Mouse (Mus musculus): ENCODE data around the gene Rnf114.

Gene Rnf114

DNA sequence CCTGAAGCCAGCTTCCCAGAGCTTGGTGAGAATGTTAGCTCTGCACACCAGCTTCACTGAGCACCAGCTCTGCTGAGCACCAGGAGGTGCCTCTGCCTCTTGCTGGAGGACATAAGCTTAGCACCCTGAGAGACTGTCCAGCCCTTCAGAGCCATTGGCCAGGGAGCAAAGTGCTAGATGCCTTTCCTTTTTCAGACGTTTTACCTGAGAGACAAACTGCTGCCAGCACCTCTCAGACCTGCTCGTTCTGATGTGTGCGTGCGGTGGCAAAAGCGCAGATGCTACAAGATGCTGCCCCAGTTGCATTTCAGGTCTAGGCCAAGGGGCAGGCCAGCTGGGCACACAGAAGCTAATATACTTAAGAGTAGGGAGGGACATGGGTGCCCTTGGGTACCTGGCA, 16.8 kb upstream of the Rnf114 start:
- no peak for DNase-seq (ENCODE audit: low spot score)

GRCm38 (mm10) chr2:167476200-167476688, 16.2 kb upstream of the Rnf114 start:
- DNase-seq (ENCODE audit: low spot score) = peak; percentile 82

DNA sequence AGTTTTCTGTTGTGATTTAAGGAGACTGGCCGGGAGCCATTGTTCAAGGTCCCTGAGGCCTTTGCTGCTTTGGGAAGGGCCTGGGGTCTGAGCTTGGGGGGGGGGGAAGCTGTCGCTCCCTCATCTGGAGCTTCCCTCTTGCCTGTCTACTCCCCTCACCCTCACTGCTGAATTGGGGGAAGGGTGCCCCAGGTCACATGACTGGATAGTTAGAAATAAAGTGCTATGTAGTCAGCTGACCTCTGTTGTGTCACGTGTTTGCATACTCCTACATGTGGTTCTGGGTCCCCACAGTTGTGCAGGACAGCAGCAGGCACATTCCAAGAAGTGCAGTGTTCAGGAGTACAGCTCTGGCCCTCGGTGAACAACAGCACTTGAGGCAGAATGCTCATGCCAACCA, 15.7 kb upstream of the Rnf114 start:
- DNase-seq (ENCODE audit: low spot score) = no peak

DNA sequence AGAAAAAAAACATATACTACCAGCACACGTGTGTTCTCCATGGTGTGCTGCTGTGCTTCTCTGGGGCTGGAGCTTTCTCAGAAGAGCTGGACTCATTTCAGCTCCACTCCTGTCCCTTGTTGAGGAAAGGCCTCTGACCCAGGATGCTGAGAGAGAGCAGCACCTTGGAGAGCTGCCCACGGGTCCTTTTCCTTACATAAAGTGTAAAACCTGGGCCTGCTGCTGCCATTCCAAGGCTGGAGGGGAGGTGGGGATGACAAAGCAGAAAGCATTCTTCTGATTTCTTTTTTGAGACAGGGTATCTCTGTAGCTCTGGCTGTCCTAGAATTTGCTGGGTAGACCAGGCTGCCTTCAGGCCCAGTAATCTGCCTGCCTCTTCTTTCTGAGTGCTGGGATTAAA, 14.3 kb upstream of the Rnf114 start:
- DNase-seq (ENCODE audit: low spot score) = no peak

GRCm38 (mm10) chr2:167479501-167479900, 12.9 kb upstream of the Rnf114 start:
- DNase-seq (ENCODE audit: low spot score) = no peak

- DNase-seq (ENCODE audit: low spot score) = no peak
Observed at GRCm38 (mm10) chr2:167482681-167483080, 9.8 kb upstream of the Rnf114 start.

DNA sequence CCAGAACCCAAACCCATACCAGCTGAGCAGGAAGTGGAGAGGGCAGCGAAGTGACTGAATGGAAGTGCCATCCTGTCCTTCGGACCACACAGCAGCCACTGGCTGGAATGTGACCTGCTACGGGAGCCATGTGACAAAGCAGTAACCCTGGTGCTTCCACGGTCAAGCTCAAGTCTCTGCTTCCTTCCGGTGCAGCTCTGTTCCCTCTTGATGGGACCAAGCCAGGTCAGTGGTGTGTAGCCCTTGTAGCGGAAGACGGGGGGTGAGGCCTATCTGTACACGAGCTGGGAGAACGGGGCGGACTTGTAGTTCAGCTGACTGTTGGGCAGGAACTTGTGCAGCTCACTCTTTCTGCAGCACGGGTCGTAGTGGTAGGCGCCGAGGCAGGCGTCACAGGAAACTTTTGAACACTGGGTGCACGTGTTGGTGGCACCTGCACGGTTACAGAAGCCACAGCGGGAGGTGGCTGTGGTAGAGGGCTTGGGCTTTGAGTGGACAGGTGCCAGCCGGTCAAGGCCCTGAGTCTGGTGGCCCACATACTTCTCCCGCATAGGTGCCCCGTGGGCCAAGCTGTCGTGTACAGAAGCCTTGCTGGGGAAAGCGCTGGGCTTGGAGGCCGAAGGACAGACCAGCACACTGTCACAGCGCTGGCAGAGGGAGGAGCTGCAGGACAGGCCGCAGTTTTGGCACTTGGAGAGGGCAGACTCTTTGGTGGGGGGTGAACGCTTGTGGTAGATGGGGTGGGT, 9.2 kb upstream of the Rnf114 start:
- DNase-seq (ENCODE audit: low spot score) = no peak

- DNase-seq (ENCODE audit: low spot score) = no peak
Observed at GRCm38 (mm10) chr2:167483827-167484410, 8.5 kb upstream of the Rnf114 start.

DNA sequence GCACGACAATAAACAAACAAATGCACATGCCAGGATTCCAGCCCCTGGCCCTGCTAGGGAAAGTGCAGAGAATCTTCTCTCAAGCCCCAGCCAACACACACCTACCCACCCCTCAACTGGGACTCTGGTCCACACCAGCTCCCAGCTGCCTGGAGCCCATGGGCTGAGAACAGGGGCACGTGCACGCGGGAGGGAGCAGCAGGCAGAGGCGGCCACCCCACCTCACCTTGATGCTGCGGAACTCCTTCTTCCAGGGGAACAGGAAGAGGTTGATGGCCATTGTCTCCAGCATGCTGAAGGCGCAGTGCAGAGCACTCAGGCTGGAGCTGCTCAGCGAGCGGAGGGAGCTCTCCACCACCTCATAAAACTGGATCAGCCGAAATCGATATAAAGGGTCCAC, 7.5 kb upstream of the Rnf114 start:
- DNase-seq (ENCODE audit: low spot score) = no peak

DNA sequence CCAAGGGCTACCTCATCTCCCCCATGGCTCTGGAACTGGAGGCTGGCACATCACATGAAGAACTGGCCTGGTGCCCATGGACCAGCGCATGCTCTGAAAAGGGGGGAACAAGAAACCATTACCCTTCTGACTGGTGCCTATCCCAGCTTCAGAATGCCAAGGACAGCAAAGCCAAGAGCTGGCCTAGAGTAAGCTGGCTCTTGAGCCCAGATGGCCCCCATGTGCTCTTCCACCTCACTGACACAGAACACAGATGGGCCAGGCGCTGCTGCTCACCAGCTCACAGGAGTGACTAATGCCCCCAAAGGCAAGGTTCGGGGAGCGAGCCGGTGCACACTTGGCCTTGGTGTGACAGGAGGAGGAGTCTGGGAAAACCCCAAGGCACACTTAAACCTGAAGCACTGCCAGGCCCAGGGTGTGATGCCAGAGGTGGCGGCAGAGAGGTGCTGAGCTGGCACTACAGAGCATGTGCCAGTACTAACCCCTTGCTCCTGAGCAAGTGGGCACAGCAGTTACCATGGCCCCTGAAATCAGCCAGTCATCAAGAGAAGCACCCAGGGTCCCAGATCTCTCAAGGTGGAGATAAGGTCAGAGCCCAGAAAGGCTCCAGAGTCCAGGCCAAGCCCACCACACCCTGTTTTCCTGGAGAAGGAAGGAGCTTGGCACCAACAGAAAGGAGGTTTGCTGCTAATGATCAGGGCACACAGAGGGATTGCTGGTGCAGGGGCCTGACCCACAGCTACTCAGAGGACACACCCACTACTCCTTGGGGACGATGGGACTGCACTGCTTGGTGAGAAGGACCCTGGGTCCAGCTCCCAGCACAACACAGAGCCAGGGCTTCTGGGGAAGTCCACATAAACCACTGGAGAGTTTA, 6.7 kb upstream of the Rnf114 start:
- DNase-seq (ENCODE audit: low spot score) = peak; percentile 64

DNA sequence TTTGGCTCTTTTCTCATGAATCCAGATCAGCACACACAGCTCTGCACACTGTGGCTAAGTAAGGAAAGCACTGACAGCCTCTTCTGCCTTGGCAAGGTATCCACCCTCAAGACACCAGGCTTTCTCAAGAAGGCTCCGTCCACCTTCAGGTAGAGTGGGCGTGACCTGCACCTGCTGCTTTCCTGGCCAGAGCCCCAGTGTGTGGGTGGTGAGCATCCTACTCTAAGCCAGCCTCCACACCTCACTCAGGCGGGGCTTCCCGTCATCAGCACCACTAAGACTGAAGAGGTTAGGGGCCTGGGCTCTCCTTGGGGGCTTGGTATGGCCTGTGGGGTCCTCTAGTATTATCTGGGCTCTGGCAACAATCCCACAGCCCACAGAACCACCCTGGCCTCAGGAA, 5.9 kb upstream of the Rnf114 start:
- no peak for DNase-seq (ENCODE audit: low spot score)

DNA sequence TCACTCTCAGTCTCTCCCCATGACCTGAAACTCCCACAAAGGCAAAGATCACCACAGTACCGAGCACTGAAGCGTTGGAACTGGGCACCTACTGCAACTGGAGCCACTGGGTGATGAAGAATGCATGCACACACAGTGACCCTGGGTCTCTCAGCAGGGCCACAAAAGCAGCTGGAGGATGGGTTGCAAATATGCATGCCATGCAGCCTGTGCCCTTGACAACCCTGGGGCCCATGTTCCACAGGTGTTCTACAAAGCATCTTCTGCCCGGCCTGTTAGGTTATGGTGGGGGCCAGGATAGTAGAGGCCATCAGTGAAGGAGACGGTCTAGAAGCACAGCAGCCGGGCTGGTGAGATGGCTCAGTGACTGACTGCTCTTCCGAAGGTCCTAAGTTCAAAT, 4.9 kb upstream of the Rnf114 start:
- DNase-seq (ENCODE audit: low spot score) = no peak

DNA sequence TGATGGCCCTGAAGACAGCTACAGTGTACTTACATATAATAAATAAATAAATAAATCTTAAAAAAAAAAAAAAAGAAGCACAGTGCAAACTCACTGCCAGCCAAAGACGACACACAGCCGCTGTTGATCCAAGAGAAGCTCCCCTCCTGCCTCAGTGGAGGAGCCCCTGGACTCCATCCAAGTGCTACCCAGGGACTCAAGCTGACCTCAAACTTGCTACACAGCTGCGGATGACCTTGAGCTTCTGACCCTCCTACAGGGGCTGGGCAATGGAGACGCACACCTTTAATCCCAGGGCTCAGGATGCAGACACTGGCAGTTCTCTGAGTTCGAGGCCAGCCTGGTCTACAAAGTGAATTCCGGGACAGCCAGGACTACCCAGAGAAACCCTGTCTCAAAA, 4.5 kb upstream of the Rnf114 start:
- no peak for DNase-seq (ENCODE audit: low spot score)

DNA sequence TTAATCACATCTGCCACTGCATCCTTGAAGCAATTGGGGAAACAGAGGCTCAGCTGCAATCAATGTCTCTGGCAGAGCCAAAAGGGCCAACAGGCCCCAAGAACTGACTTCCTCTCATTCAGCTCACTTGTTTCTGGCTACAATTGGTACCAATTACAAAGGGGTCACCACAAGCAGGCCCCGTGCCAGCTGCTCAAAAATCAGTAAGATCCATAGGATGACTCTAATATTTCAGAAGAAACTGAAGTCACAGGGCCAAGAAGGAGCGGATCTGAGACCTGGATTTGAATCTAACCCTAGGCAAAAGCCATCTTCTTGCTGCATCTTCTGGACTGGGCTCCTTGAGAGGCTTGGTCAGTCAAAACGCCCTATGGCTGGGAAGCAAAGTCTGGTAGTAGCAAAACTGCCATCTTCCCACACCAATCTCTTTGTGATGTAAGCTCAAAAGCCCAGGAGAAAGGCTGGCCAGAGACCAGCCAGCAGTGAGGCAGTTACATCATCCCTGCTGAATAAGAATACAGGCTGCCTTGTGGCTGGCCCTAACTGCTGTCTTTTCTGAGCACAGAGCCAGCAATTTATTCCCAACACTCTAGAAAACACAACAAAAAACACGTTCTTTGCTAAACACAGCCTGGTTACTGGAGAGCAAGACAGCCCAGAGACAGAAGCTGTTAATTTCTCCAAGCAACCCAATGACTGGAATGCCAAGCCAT, 1.5 kb upstream of the Rnf114 start:
- peak; percentile 82 for DNase-seq (ENCODE audit: low spot score)

DNA sequence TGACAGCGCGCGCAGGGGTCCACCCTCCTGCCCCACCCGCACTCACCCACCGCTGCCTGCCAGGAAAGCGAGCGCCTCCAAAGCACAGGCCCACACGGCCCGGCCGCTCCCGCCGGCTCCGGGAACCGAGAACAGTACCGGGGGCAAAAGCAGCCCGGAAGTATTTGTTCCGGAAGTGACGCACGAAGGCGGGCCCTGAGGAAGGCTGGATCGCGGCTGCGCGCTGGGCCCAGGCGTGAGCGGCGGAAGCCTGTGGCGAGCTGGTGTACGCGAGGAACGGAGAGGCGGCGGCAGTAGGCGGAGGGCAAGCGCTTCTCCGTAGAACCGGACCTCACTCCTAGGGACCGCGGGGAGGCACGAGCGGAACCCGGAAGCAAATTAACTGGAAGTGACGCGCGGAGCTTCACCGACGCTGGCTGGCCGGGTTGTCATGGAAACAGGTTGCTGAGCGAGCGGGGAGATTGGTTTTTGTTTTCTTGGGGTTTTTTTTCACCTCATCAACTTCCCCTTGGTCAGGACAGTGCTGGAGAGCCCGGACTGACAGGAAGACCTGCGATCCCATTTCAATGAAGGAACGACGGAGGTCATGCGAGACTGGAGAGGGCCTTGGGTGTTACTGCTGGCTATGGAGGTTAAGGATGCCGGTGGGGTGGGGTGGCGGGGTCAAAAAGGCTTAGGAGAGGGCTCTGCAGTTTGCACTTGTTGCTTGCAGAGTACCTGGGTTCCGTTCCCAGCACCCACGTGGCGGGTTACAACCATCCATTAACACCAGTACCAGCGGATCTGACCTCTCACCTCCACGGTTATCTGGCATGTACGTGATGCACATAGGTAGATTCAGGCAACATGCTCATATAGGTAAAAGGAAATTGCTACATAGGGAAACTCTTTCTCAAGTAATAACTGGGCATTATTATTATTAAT, 530 bp downstream of the Rnf114 start, which contains the start of gene Spata2:
Gene Spata2 (minus strand): TSS at position 175 of the 924 bp plus-strand sequence.
- DNase-seq (ENCODE audit: low spot score) = peak; percentile 93

DNA sequence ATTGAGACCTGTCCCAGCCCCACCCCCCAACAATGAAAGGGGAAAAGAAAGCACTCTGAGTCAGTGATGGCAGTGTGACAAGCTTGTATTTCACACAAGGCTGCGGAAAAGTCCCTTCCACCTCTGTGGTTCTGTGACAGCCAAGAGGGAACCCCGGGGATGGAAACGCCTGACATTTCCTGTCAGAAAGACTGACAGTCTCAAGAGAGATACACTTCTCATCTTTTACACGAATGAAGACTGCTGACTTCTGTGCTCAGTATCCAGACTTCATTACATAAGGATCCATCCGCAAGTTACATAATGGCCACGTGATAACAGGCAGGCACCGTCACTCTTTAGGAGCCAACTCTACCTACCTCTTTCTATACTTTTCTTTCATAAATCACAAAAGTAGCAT, 4.0 kb downstream of the Rnf114 start:
- no peak for DNase-seq (ENCODE audit: low spot score)

- no peak for DNase-seq (ENCODE audit: low spot score)
Observed at GRCm38 (mm10) chr2:167497272-167497671, 4.8 kb downstream of the Rnf114 start.

GRCm38 (mm10) chr2:167502554-167503252, 10.3 kb downstream of the Rnf114 start:
- no peak for DNase-seq (ENCODE audit: low spot score)

DNA sequence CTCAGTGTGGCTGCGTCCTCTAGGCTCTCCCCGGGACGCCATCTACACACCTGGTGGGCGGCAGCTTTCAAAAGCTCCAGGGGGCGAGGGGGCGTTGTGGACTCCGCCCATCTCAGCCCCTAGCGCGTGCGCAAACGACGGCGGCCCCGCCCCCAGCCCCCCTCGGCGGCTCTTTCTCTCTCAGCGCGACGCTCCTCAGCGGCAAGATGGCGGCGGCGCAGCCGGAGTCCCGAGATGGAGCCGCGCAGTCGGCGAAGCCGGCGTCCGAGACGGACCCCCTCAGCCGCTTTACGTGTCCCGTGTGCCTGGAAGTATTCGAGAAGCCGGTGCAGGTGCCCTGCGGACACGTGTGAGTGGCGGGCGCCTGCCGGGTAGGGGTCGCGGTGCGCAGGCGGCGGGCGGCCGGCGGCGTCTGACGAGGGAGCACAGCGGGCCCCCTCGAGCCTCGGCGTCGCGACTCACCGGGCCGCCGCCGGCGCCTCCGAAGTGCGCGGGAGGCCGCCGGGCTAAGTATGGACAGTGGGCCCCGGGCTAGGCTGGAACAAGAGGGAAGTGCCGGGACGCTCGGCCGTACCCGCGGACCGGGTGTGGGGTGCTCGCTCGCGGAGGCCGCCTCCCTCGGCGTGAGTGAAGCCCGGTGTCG, 10.9 kb downstream of the Rnf114 start:
- DNase-seq (ENCODE audit: low spot score) = peak; percentile 87

GRCm38 (mm10) chr2:167503896-167504349, 11.5 kb downstream of the Rnf114 start:
- DNase-seq (ENCODE audit: low spot score) = no peak
